Mouse (Mus musculus) forelimb bud, embryonic 11.5 days (tissue): ENCODE results near the gene Slc6a9.

ENCODE experiments used
- DNase-seq: peaks from one replicate; pipeline ENCODE4 v3.0.0-alpha.2; 2012; ENCODE audit warnings: low read depth, low spot score

The Slc6a9 gene

DNA sequence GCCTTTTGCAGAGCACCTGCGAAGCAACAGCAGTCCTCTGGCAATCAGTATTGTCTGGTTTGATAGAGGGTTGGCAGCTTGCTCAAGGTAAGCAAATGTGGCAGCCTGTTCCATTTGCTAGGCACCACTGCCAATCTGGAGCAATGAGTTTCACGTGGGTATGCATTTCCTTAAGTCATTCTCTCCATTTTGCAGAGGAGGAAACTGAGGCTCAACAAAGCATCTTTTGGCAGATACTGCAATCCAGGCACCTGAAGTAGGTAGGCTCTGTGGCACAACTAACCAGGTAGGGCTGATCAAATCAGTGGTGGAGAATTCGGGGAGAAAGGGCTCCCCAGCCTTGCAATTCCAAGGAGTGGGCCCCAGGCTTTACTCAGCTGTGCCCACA, at the start of gene Slc6a9:
Gene Slc6a9, plus strand, starts transcription at position 50 of the 388 bp plus-strand sequence.
- DNase-seq, result no peak

DNA sequence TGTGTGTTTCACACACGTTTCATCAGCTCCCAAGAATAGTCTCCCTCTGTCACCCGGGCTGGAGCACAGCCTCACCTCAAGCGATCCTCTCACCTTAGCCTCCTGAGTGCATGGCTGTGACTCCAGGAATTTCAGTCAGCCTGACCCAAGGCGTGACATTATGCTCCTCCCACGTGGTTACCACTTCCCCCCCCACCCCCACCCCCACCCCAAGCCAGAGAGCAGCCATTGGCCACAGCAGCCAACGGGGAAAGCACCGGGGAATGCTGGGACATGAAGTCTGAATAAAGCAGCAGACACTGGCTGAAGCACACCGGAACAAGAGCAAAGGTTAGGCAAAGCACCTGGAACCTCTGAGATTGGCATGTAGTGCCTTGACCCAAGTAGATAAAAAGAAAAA, 47.3 kb upstream of the Slc6a9 start:
- peak; percentile 39 for DNase-seq

DNA sequence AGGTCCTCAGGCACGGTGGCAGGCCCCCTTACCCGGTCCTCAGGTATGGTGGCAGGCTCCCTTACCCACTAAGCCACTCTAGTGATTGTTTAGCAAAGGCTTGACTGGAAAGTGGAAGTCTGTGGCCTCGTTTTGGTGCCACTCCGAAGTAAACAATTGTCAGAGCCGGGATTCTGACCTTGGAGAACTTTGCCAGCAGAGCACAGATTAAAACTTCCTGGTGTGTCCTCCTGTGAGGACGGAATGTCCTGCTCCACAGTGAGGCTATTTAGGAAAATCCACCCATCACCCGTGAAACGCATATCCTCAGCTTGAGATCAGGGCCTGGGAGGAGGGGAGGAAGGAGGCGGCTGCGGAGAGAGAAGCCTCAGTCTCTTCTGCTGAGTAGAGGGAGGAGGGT, 46.0 kb upstream of the Slc6a9 start:
- DNase-seq, result no peak

DNA sequence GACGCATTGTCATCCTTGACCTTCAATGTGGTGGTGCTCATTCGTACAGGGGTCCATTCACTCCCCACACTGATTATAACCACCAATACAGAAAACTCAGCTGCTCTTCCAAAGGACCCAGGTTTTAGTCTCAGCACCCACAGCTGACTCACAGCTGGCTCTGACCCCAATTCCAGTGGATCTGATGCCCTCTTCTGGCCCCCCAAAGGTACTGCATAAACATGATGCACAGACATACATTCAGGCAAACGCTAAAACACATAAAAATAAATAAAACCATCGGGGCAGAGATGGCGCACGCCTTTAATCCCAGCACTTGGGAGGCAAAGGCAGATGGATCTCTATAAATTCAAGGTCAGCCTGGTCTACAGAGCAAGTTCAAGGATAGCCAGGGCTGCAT, 34.4 kb upstream of the Slc6a9 start:
- DNase-seq, result no peak

DNA sequence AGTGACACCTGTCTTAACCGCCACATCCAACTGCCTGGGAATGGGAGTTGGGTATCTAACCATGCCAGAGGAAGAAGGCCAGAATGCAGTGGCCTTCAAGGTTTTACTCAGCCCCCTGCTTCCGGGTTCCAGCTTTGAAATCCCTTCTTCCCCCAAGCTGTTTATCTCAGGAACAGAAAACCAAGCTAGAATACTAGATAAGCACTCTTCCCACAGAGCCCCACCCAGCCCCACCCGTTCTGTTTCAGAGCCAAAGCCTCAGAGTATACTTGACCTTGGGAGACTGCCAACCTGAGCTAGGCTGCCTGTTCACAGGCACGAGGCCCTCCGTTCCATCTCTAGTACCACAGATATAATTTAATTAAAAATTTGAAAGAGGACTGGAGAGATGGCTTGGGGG, 27.3 kb upstream of the Slc6a9 start:
- no peak for DNase-seq

DNA sequence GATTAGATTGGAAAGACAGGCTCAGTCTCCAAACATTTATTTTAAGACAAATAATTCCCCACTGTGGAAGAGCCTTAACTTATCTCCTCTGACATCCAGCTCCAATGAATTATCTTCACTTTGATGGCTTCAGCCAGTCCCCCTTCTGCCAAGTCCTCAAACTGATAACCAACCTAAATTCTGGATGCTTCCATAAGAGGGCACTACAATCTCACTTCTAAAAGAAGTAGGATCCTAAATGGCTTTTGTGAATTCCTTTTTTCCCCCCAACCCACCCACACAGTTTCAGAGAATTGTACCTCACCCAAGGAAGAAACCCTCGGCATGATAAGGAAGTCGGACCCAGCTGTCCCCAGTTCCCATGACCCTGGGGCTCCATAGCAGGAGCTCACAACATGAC, 23.4 kb upstream of the Slc6a9 start:
- DNase-seq, result no peak

DNA sequence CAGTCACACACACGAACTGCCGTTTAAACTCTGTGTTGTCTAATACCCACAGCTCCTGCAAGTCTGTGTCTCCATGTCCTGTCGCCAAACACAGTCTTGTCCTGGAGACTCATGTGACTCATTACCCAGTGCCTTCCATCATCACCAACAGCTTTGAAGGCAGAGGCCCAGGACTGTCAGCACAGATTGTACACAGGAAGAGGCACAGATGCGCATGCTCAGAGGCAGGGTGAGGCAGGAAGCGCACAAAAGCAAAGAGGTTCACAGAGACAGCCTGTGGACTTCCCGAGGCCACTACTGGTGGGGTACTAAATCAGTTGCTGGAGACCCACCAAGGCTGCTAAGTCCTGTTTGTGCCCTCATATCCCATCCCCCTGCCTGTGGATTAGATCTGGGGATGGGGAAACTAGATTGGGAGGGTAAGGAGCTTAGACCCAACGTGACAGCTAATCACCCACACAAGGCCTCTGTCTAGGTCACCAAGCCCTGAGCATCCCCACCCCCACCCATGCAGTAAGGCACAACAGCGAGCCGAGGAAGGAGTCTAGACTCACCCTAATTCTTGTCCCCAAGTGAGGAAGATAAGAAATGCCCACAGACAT, 20.6 kb upstream of the Slc6a9 start:
- no peak for DNase-seq

DNA sequence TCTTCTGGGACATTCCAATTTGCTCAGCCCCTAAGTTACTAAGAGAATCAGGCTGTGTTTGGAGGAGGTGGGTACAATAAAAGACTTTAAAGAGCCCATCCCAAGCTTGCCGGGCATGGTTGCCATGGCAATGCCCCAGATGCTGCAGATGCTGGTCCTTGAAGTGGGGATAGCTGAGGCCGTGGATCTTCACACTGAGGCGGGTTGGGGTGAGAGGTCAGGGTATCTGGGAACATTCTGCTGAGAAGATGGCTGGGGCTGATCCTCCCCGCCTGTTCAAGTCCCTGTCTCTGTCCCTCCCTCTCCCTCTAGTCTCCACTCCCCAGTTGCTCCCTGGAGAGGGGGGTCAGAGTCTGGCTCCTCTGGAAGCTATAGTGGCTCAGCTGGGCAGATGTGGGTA, 20.0 kb upstream of the Slc6a9 start:
- no peak for DNase-seq

DNA sequence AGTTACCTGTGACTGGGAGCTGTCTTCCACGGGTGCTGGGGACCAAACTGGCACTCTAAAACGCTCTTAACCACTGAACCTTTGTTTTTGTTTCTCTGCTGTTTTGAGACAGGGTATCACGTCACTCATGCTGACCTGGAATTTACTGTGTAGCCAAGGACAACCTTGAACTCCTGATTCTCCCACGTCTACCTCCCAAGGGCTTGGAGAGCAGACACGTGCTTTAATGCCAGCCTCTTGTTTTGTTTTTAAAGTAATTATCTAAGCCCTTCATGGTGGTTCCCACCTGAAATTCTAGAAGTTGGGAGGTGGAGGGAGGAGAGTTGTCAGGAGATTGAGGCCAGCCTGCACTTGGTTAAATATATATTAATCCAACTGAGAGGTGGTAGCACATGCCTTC, 17.5 kb upstream of the Slc6a9 start:
- DNase-seq, result no peak

DNA sequence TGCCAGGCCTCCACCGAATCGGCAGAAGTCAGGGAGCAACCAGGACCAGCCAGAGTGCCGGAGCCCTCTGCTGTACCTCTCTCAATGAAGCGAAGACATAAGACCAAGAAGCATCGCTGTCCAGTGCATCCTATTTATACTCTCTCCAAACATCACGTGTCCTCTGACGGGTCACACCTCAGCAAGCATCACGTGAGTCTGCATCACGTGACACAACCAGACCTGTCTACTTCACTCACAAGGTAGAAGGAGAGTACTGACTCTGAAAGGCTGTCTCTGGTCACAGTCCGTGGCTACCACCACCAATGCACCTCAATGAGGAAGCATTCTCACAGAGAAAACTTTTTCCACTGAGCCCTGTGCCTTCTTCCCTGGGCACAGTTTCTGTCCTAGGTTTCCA, 16.3 kb upstream of the Slc6a9 start:
- DNase-seq, result no peak

DNA sequence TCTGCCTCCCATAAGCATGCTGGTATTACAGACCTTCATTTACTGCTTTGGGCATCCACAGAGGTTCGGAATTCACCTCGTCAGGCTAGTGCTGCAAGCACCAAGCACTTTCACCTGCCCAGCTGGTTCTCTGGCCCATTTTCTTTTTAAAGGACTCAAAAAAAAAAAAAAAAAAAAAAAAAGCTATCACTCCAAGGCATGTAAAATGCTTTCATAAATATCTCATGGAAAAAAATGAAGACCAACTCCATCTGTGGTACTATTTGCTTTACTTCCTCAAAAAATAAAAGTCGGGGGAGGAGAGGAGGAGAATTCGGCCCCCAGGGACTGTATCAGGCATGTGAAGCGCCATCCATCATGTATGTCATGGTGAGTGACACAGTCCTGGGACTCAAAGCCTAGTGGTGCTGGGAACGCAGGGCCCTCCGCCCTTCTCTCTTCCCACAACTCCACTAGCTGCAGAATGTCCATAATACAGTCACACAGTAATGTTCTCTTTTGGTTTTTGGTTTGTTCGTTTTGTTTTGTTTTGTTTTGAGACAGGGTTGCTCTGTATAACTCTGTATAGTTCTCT, 5.6 kb upstream of the Slc6a9 start:
- DNase-seq, result no peak

DNA sequence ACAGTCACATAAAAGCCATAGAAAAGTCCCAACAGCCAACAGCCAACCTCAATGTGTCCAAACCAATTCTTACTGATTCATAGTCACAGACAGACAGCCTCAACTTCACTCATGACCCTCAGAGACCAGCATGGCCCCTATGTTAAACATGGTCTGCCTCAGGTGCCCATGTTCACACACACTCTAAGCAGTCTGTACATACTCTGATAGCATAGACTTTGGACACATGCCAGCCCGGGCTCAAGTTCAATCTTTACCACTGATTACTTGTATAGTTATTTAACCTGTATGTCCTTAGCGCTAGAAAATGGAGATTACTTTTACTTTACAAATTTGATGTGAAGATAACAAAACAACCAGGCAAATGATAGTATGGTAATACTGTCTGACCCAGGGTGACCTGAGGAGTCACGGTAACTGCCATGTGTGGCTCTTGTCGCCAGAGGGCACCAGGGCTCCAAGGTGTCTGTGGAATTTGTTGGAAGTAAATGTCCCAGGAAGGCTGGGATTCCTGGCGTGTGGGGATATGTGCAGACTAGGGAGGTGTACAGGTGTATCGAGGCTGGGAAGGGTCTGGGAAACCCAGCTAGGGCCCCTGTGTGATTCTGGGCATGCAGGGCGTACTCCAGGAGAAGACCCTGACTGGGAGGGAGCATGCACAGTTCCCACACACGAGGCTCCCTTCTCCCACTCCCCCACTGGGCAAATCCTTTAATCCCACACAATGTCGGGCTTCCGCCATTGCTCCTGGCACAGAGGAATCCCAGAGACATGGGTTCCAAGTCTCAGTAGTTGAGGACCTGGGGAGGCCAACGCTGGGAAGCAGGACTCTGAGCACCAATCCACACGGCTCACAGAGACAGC, 4.8 kb upstream of the Slc6a9 start:
- DNase-seq, result peak; percentile 65

DNA sequence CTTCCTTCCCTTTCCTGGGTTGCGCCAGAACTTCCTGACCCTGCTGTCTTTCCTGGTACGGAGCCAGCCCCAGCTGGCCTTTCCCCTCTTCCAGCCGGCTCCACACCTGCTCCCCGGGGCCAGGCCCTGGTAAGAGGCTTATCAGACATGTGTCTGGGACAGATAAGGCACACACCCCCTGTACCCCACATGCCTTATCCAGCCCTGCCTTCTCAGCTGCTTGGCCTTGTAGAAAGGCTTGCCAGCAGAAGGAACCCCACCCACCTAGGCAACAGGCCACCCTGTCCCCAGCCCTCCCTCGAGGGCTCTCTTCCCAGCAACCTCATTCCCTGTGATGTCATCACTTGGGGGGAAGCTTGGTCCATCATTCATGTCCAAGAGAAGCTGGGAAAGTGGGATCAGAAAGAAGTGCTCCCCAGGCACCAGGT, 4.2 kb upstream of the Slc6a9 start:
- DNase-seq, result no peak

DNA sequence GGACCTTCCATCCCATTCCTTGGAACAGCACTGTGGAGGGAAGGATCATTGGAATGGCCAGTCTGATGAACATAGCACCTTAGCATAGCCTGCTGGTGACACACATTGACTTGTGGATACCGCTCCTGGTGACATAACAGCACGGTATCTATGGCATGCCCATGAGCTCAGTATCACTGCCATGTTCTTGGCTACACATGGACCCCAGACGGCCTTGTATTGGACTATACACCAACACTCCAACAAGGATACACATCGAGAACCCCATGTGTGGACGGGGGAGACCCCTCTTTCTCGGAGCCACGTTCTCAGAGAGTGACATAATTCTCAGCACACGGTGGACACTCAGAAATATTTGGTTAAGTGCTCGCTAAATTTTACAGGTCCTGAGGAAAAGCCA, 3.5 kb upstream of the Slc6a9 start:
- no peak for DNase-seq

DNA sequence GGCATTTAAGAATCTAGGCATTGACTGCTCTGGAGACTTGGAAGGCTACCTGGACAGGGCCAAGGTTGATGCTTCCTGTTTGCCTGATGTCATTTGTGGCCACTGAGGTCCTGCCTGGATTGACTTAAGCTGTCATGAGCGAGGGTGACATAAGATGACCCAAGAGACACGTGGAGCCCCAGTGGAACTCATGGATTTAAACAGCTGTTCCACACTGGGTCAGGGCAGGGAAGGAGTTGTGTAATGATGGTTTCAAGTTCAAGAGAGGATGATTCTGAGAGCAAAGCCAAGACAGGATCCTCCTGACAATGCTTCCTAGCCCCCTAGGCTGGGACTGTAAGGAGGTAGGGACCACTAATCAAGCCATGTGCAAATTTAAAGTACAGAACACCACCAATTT, 2.8 kb upstream of the Slc6a9 start:
- no peak for DNase-seq

DNA sequence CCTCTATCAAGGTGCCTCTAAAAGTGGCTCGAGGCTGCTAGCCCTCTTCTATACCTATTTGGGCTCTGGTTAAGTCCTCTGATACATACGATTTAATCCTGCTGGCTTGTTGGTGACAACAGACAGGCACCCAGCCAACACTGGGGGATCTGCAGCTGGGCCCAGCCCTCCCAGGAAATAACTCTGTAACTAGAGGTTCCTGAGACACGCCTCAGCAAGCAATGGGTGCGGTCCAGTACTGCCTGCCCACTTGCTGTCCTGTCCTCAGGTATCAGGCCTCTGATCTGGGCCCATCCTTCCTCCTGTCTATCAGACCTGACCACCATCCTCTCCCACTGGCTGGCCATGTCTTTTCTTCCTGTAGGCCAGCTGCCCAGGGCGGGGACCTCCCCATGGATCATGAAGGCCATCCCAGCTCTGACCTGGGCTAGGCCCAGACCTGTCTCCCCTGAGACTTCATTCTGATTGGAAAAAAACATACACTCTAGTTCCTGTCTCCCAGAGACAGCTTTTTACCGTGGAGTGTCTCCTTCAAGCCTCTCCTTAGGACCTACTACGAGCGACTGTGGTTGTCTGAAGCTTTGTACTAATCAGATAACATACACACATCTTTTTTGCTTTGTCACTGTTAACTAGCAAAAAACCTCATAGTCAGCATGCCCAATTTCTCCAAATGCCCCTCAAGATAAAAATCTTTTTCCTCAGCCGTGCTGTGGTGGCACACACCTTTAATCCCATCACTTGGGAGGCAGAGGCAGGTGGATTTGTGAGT, 2.2 kb upstream of the Slc6a9 start:
- DNase-seq, result no peak

DNA sequence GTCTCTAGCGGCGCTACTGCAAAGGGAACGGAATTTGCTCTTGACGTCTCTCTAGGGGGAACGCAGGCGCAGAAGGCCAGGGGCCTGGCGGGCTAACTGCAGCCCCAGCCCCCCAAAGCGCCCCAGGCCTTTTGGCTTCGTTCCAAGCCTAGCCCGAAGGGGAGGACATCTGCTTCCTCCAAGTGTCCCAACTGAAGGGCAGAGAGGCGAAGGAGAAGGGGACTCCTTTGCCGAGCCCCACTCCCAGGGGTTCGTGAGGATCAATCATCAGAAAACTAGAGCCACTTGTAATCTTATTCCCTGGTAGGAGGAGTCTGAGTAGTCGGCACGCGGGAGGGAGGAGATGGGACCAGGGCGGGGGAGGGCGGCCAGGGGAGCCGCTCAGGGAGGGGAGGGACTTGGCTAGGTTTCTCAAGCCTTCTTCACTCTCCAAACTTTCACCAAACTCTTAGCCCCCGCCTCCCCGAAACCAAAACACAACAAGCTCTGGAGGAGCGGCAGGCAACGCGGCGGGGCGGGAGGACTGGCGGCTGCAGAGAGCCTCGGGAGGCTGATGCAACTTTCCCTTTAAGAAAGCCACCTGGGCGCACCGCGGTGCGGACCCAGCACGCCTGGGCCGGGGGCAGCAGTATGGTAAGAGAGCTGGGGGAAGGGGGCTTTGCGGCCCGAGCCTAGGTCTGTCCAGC, 682 bp downstream of the Slc6a9 start:
- DNase-seq, result peak; percentile 82

DNA sequence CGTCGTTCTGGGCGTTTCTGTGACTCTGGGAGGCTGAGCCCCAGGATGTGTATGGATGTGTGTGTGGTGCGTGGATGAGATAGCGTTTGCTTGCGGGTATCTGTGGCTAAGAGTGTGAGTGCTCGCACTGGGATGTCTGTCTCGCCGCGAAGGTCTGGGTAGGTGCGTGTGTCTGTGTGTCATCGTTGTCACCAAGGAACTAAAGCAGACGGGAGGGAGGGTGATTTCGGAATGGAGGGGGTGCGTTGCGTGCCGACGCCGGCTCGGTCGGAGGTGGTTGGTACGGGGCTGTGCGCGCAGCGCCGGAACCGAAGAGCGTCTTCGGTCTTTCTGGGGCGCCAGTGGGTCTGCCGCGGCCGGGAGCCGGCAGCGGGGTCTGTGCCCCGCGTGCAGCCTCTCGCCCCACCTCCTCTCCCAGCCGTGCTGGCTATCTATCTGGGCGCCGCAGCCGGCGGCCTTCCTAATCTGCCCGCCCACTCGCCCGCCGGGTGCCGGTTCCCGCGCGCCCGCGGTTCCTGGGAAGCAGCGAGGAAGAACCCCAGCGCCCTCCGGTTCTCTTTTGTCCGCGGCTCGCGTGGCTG, 1.3 kb downstream of the Slc6a9 start:
- peak; percentile 19 for DNase-seq

DNA sequence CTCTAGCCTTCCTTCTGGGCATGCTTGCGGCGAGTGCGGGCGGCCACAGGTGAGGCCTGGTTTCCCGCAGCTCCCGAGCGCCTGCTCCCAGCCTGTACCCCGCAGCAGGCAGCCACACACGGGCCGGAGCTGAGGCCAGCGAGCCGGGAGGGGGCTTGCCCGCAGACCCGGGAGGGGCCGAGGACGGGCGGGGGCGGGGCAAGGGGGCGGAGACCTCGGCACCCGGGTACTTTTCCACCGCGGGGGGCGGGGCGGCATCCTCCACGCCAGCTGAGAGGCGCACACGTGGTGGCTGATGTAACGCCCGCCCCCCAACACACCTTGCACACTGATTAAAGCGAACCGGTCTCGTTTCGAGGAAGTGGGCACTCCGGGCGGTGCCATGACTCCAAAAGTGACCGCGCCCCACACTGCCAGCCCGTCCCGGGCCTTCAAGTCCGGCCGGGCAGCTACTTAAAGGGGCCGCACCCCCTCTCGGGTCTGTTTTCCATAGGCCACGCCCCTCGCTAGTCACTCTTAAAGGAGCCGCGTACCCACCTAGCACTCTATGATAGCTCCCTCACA, 2.0 kb downstream of the Slc6a9 start:
- DNase-seq, result peak; percentile 74

DNA sequence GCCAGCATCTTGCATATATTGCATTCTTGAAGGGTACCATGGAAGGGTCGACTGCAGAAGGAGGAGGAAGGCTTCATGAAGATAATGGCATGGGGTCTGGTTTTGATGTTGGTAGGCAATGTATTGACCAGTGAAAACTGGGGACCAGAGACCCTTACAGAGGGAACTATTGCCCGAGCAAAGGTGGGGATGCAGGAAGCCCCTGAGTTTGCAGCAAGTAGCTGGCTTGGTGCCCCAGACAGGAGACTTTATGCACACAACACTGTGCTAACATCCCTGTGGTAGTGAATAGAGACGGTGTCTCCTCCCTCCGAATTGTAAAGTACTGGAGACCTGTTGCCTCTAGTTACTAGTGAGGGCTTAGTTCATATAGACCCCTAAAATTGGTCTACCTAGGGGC, 3.0 kb downstream of the Slc6a9 start:
- no peak for DNase-seq

DNA sequence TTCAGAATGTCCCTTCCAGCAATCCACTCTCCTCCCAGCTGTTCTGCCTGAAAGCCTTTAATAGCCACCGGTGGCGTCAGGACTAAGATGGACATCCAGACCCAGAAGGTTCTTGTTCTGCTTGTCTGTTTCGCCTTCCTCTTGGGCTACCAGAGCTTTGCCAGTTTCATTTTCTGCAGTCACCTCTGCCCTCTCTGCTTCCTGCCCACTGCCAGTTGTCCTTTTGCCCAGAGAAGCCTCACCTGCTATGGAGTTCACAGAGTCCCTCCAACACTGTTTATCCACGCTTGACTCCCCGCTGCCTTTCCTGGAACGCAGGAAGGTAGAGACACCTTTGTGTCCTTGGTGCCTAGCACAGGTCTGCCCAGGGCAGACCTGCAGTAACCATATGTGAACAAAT, 5.1 kb downstream of the Slc6a9 start:
- no peak for DNase-seq
